Mouse (Mus musculus) T-helper 2 cell (primary cell): Measurements from ENCODE around the gene Tmem117.

Source experiments
- in situ Hi-C: fragments of 300-600 bp; cut with MboI, MseI; formaldehyde crosslinking; loops from one replicate; pipeline ENCODE4 v1.15.1; 2025; ENCODE audit warnings: high pct_unique_total_duplicates

Tmem117 gene

DNA sequence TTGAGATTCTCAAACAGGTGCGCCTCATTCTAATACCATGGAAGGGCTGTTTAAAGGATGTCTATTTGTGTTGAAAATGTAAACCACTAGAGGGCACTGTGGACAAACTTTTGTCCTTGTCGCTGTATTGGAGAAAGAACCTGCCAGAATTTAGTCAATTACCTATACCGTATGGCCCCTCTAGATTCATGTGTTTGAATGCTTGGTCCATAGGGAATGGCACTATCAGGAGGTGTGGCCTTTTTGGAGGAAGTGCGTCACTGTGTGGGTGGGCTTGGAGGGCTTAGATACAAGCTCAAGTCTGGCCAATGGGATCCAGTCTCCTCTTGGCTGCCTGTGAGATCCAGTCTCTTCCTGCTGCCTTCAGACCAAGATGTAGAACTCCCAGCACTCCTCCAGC lies 140.2 kb downstream of the Tmem117 start:
- in situ Hi-C loops: no loop called here

DNA sequence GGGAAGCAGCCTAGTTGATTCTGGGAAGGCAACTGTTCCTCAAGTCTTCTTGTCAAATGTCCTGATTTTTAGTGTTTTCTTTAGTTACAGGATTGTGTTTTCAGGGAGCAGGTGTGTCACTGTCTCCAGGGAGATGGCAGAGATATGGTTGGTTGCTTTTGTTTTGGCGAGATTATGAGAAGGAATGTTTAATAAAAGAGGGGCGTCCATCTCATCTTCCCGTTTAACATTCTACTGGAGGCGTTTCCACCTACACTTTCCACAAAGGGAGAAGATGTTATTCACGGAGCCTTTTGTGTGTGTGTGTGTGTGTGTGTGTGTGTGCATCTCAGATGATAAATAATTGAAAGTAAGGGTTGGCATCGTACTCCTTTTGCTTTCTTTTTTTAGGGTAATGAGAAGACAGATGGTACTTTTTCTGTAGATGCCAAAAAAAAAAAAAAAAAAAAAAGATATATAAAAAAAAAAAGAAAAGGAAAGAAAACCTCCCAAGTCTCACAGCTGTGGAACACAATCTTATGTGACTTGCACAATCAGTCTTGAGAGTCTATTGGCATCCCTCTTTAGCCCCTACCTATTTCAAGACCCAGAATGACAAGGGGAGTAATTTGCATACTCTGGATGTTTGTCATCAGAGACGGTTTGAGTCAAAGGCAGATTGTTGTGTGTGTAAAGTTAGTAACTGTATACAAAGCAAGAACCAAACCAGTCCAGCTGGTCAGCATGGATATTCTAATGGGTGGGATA lies 142.0 kb downstream of the Tmem117 start:
- in situ Hi-C loops: loop anchor here (5.0 kb wide), 1 partner anchor 806 kb away; no protein-coding TSS in a partner anchor

DNA sequence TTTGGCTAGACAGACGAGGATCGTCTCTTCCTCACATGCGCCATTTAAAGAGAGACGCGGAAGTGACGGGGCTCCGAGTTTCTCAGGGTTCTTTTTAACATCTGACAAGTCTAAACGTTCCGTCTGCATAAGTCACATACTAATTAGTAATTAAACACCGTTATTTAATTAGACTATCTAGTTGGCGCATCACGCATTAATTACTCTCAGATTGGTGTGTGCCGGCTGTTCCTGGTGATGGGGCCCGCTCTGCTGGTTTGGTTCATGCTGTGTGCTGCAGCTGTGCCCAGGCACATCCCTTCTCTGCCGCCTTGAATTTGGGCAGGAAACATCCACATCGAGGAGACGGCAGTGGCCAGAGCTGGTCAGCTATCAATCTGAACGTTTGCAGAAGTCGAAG lies 142.7 kb downstream of the Tmem117 start:
- in situ Hi-C loops: loop anchor here (5.0 kb wide), 1 partner anchor 806 kb away; no protein-coding TSS in a partner anchor

DNA sequence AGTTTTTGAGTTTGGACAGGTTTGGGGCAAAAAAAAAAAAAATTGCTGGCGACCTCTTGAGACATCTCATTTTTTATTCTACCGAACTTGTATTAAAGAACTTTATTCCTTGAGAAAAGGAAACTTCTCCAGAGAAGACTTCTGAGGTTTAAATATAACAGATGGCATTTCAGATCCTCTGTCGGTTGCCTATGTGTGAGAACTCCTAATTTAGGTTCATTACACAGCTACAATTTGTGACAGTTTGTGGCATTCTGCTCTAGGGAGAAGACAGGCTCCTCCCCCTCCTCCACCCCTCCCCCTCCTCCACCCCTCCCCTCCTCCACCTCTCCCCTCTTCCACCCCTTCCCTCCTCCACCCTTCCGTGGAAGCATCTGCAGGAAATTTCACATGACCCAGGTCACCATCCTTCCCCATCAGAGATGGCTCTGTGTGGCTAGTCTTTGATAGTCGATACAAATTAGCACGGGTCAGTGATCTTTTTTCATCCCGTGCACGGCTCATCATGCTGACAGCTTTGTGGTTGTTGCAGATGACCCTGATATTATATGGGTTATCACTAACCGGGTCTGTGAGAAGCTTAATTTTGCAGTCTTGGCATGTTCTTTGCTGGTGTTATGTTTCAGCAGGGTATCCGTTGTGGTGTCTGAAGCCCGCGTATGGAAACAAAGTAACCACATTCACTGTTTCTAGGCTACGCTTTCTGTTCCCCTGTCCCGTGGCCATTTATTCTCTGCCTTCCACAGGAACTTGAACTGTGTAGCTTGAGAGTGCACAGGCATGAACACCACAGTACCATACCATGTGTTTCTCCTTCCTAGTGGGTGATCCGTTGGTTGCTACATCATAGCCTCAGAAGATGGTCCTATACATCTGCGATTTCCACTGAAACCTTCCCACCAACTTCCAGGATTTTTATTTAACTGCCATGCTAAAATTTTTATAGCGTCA lies 147.4 kb downstream of the Tmem117 start:
- in situ Hi-C loops: no loop called here

DNA sequence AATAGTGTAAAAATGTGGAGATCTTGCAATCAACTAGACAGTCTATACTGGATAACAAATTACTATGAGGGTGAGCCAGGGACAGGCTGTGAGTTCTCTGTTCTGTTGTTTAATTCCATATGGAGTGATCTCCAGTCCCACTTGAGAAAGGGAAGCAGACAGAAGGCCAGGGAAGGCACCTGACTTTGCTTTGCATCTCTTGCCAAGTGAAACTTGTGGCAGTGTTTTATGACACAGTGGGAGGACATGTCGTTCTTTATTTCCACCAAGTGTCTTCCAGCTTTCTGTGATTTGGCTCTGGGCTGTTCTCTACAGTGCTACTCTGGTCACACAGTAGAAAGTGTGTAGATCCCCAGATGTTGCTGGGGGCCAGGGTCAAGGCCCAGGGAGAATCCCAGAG lies 152.5 kb downstream of the Tmem117 start:
- in situ Hi-C loops: no loop called here

DNA sequence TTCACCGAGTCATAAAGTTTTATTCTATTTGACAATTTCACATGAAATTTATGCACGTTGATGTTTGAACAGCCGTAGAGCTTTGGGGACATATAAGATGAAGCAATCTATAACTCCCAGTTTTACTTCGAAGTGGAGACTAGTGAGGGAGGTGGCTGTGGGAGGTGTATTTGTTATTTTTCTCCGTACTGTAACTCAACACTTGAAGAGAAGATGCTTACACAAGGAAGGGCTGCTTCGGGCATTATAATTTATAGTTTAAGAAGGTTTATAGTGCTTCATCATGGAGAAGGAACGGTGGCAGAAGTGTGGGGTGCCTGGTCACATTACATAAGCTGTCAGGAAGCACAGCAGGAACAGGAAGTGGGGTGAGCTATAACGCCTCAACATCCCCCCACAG lies 164.4 kb downstream of the Tmem117 start:
- in situ Hi-C loops: no loop called here

DNA sequence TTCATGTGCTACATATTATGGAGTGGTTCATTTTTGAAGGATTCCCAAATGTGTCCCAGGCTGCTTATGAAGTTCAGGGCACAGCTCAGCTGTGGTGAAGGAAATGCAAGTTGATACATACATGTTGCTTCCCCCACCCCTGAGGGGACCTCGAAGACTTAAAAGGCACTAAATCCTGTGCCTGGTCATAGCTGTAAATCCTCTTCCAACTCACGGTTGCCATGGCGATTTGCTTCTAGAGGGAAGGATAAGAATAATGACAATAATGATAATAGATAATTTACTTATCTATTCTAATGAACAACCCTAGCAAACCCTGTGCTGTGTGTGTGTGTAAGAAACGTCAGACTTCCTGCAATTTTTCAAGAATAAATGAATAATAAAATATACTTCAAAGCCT lies 166.5 kb downstream of the Tmem117 start:
- in situ Hi-C loops: no loop called here

DNA sequence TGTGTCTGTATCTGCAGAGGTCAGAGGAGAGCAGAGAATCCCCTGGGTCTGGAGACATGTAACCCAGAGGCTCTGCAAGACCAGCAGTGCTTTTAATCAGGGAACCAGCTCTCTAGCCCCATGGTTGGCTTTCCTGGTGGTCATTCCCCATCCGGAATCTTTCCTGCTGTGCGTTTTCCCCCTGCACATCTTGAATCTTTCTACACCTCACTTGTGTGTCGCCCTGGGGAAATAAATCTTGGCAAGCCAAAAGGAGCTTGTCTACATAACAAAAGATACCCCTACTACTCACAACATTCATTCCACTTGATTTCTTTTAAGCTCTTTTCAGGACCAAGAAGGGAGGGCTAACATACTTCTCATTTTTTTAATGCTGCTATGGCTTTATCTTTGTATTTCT lies 169.2 kb downstream of the Tmem117 start:
- in situ Hi-C loops: no loop called here

DNA sequence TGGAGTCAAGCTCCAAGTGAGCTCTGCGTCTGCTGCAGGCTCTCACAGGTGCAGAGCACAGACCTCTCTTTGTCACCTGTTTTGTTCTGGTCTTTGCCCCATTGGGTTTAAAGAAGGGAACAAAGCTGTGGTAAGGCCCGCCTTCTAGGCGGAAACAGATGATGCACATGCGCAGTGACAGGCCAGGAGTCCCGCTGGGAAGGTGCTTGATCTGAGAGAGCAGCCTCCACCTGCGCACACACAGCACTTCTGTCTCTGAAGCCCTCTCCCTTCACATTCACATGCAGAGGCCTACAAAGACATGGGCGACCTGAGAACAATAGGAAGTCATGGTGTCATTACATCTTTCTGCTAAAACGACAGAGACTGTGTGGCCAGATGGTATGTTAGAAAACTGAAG lies 172.4 kb downstream of the Tmem117 start:
- in situ Hi-C loops: no loop called here

DNA sequence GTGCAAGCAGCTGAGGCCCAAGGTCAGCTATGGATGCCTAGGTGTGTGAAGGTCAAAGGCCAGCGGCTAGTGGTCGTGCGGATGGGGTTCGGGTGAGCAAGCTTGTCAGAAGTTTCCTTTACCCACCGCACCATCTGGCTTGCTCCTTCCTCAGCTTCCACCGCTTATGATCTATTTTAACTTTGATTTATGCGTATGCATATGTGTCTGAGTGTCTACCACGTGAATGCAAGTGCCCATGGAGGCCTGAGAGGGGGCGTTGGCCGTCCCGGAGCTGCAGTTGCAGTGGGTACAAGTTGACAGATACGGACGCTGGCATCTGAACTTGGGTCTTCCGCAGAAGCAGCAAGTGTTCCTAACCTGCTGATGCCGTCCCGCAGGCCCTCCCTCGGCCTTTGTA lies 173.8 kb downstream of the Tmem117 start:
- in situ Hi-C loops: no loop called here

DNA sequence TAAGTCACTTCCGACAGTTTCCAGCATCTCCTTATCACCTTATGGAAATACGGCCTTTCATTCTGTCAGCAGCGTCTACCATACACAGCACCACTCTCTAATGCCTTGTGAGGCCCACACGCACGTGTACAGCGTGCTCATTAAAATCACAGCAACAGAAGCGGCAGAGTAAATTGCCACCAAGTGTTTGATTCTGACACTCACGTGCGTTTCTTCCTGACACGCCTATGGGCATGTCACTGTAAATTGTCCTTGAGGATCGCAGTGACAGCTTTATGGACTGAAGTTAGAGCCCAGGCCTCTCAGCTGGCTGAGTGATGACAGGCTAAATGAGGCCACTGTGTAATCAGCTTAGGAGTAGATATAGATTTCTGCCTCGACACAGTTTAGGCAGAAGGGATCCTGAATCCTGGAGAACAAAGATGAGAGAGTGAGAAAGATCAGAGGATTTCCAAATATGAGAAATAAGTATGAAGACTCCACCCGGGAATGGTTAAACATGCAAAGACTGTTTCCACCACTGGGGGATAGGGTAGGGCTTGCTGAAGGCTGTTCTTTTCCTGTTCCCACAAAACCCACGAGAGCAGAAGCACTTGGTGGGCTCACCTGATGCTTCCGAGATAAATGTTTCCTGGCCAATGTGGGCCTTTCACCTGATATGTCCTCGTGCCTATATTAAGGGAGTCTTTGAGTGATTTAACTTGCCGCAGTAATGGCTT lies 174.8 kb downstream of the Tmem117 start:
- in situ Hi-C loops: no loop called here

DNA sequence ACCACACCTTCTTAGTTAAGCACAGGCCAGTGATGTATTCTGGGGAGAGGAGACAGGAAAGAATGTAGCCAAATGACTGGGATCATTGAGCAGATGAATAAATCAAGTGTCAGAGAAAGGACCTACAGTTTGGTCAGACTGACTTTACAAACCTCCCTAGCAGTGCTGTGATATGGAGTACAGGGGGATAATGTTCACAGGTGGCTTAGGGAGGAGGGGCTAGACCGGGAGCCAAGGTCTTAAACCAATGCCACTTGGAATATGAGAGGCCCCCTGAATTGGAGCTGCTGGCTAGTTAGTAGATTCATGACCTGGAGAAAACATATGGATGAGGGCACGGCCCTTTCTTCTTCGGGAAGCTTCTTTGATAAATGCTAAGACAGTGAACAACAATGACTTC lies 177.0 kb downstream of the Tmem117 start:
- in situ Hi-C loops: no loop called here

DNA sequence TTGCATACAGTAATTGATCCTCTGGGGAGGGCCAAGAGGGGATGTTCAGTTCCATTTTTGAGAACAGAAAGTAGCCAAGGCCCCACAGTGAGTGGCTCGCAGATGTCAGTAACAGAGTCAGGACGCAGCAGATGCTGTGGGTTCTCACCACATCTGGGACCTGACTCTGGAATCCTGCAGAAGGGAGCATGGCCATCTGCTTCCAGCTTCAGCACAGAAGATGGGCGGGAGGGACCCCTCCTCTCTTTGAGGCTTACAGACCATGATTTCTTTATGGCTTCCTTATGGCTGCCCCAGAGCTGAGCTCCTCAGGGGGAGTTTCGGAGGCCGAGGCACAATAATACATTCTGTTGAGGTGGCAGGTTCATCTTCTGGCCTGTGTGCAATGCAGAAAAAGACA lies 182.5 kb downstream of the Tmem117 start:
- in situ Hi-C loops: no loop called here

DNA sequence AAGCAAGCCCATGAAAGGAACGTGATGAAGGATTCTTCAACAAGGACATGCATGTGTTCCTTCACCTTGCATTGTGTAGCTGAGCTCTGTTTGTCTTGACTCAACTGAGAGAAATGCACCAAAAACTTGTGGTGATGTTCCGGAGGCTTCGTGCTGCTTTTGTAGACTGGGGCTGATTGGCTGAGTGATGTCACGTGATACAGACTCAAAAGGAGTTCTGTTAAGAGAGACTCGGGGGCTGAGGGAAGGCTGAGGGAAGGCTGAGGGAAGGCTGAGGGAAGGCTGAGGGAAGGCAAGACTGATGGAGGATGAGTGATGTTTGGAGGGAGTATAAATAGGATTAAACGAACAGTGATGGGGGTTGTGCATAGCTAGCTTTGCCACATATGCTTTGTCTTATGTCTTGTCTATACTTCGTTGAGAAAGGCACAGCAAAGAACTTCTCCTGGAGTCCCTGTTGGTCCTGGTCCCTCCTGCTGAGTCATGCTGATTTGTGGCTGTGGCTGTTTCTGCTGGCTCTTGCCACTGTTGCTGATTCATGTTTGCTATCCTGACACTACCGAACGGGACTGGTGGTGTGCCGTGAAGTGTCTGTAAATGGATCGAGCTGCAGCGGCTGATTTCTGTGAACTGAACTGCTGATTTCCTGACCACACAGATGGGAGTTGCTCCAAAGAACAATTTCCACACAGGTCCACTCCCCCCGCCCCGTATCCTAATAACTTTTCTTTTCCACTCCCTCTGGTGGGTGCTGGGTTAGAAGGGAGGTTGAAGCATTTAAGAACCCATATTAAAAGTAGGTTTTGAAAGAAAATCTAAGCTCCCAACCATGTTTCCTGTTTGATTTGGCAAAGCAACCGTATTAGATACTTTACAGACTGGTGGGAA lies 185.4 kb downstream of the Tmem117 start:
- in situ Hi-C loops: no loop called here

DNA sequence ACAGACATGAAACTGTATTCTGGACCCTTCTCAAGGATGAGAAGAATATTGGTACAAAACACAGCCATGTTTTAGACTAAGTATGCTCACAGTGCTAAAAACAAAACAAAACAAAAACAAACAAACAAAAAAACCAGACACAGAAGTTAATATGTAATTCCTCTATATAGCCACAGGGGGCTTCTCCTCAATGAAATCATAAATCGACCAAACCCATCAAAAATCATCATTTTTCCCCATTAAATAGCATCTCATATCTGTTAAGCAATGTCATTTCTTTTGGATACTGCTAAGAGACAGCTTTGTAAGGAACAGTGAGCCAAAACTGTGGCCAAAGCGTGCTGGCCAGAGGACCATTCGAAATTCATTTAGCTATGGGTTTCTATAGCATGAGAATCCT lies 206.6 kb downstream of the Tmem117 start:
- in situ Hi-C loops: loop anchor here (10.0 kb wide), 1 partner anchor 1379 kb away; no protein-coding TSS in a partner anchor

DNA sequence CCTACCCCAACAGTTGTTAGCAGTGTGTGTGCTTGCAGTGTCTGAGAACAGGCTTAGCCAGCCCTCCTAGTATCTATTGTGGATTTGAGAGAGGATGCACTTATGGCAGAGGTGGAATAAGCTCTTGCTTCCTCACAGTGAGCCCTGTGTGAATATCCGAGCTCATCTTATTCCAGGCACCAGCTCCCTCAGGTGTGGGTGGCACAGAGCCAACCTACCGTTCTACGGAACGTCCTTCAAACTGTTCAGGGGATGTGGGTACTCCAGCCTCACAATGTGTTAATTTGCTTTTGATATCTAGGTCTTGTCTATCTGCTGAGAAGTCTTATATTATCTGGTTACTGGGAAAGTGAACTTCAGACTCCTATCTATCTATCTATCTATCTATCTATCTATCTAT lies 209.6 kb downstream of the Tmem117 start:
- in situ Hi-C loops: loop anchor here (10.0 kb wide), 1 partner anchor 1376 kb away; no protein-coding TSS in a partner anchor

DNA sequence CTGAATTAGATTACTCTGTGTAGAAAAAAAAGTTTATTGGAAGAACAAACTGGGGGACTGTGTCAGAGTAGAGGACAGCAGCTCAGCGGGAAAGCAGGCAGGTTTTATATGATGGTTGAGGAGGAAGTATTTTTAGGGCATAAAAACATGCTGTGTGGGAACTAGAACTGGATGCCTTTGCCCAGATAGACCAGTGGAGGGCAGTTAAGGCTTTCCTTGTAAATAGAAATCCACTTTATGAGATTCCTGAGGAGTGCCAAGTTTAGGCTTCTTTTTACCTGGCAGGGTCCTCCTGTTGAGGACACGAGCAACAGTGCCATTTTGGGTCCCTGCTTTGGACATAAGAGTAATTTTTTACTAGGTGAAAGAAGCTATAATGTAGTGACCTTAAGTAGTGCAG lies 218.5 kb downstream of the Tmem117 start:
- in situ Hi-C loops: loop anchor here (10.0 kb wide), 1 partner anchor 1663 kb away; no protein-coding TSS in a partner anchor

DNA sequence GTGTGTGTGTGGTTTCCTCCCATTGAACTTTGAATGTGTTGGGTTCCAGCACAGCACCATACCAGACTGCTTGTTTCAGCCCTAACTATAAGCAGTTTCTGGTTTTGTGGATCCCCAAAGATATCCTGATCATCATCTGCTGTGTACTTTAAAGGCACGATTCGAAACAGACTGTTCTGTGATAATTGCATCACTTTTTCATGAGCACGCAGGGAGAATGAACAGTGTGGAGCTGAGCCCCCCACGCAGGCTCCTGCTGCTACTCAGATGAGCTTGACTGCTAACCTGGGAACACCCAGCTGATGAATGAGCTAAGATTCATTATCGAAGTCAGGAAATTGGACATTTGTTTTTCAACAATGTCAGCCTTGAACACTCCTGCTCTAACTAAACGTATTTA lies 230.6 kb downstream of the Tmem117 start:
- in situ Hi-C loops: no loop called here

DNA sequence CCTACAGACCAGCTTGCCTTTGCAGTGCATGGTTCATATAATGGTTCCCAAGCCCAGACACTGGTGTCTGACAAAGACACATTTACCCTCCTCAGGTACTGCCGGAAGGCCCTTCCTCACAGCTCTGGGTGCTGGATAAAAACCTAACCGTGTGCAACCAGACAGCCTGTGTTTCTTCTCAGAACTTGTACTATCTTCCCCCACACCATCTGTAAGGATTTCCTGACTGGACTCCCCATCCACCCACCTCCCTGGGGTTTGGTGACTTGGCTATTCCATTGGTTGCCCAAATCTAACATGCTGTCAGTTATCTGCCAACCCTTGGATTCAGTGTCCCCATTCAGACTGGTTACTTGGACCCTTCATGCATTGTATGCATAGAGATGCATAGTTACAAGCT lies 232.1 kb downstream of the Tmem117 start:
- in situ Hi-C loops: no loop called here

DNA sequence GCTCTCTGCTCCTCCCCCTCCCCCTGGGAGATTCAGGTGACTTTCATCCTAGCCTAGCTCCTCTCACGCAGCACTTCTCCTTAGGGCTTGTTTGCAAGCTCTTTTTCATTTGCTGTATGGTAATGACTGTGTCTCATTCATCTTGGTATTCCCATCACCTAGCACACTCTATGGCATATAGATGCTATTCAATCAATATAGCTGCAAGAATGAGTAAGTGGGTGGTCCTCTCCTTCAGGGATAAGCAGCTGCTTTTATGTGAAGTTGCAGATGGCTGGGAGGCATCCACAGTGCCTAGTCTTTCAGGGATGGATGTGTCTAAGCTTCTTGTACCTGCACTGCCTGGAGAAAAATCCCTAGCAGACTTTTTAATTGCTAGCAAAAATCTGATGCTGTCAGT lies 235.1 kb downstream of the Tmem117 start:
- in situ Hi-C loops: no loop called here

DNA sequence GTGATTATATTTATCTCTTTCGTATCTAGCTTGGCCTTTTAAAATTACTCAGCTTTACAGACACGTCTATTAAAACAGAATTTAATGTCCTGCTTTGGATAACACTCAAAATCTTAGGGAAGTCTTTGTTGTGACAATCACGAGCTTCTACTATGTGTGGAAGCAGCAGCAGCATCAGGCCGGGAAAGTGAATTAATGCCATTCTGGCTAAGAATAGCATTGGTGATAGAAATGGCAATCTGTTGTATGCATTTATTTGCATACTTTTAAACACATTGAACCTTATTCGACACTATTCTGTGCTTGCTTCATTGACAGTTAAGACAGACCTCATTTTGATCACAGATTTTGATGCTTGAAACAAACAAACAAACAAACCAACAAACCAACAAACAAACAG lies 239.3 kb downstream of the Tmem117 start:
- in situ Hi-C loops: no loop called here
